Mouse (Mus musculus) hindbrain, embryonic 10.5 days (tissue): ENCODE measurements around the gene Hist1h3b. TPM values are rescaled to one million over a fixed set of nuclear protein-coding genes. Genes with fewer than 3 reads are reported as not detected.
"Not testable (repeated sequence)": the region's sequence is repeated elsewhere in the genome, so short reads cannot be mapped to it uniquely, and the experiment has no call there.

Source experiments
- DNase-seq: peaks from one replicate; pipeline ENCODE4 v3.0.0-alpha.2; 2017; ENCODE audit warnings: low spot score
- H3K27ac ChIP-seq: fragments of 300-500 bp; sonication (generic); 2 replicates; pipeline ENCODE4 v1.5.1; 2016; ENCODE audit warnings: mild to moderate bottlenecking, moderate library complexity
- H3K27me3 ChIP-seq: fragments of 300-500 bp; sonication (generic); 2 replicates; pipeline ENCODE4 v1.6.1; 2016; ENCODE audit warnings: mild to moderate bottlenecking; ENCODE audit not compliant: poor library complexity, insufficient read depth, severe bottlenecking
- H3K36me3 ChIP-seq: fragments of 300-500 bp; sonication (generic); 2 replicates; pipeline ENCODE4 v1.6.1; 2016; ENCODE audit warnings: mild to moderate bottlenecking, moderate library complexity
- H3K4me1 ChIP-seq: fragments of 300-500 bp; sonication (generic); replicated peaks from 2 replicates; pipeline ENCODE4 v1.6.1; 2016; ENCODE audit warnings: mild to moderate bottlenecking
- H3K4me3 ChIP-seq: fragments of 300-500 bp; sonication (generic); 2 replicates; pipeline ENCODE4 v1.5.1; 2016; ENCODE audit warnings: mild to moderate bottlenecking, moderate library complexity
- H3K9me3 ChIP-seq: fragments of 300-500 bp; sonication (generic); 2 replicates; pipeline ENCODE4 v1.6.1; 2016; ENCODE audit warnings: mild to moderate bottlenecking, moderate library complexity
- WGBS: fragments of 180-500 bp; shearing (Covaris S2); methylation state at CpG from one replicate; pipeline ENCODE4 v1.1.7; 2016; 5-methylcytosine and 5-hydroxymethylcytosine counted together
- polyA plus RNA-seq: library from polyadenylated mRNA; unstranded; fragments of >200 nt; fragmentation: Nextera tagmentation; extraction: Ambion mirVana; gene quantifications from 2 replicates; pipeline ENCODE4 v1.2.1, GENCODE M21; 2016

Hist1h3b gene
- polyA plus RNA-seq, 1 experiment from 2014 or later = 5.5 TPM

- peak within 1 kb of the TSS; percentile 94 for H3K27ac ChIP-seq
- H3K36me3 ChIP-seq = no peaks in the 10 kb centered on the region
- H3K4me1 ChIP-seq = peaks cover 57% of the 10 kb centered on the region
- WGBS = under 1% methylated on average over 69 of the region's 72 CpGs
- peak within 1 kb of the TSS; percentile 66 for H3K4me3 ChIP-seq
- no peaks in the 10 kb centered on the region for H3K27me3 ChIP-seq
- peak; percentile 99 for DNase-seq
- no peaks in the 10 kb centered on the region for H3K9me3 ChIP-seq
Measured at GRCm38 (mm10) chr13:23760972-23761864, 9.2 kb downstream of the Hist1h3b start, which contains the start of gene Hist1h4a. Hist1h4a (minus strand) TSS chr13:23761230.

GRCm38 (mm10) chr13:23761871-23762821, 10.1 kb downstream of the Hist1h3b start, which contains the start of gene Hist1h3a:
Hist1h3a (minus strand) TSS chr13:23762386.
- DNase-seq = peak; percentile 74
- H3K27ac ChIP-seq = peak within 1 kb of the TSS; percentile 94
- not testable (repeated sequence) for H3K9me3 ChIP-seq, H3K27me3 ChIP-seq, H3K36me3 ChIP-seq
- H3K4me3 ChIP-seq = peak within 1 kb of the TSS; percentile 66
- WGBS = under 1% methylated on average over 33 of the region's 52 CpGs
- peaks cover 56% of the 10 kb centered on the region for H3K4me1 ChIP-seq

- Histone ChIP-seq H3K27me3 (no peaks in the 10 kb centered on the region), H3K4me3 (peak overlapping the region; percentile 66)
Measured at GRCm38 (mm10) chr13:23763242-23763585, 11.1 kb downstream of the Hist1h3b start.

GRCm38 (mm10) chr13:23763586-23764323, 11.7 kb downstream of the Hist1h3b start, which contains the start of gene Hist1h1a:
Hist1h1a (plus strand) TSS chr13:23763666.
- no peaks in the 10 kb centered on the region for H3K27me3 ChIP-seq
- no peaks in the 10 kb centered on the region for H3K9me3 ChIP-seq
- 4% methylated on average over 34 of the region's 34 CpGs for WGBS
- DNase-seq = peak; percentile 90
- peaks cover 43% of the 10 kb centered on the region for H3K4me1 ChIP-seq
- peak within 1 kb of the TSS; percentile 66 for H3K4me3 ChIP-seq
- no peaks in the 10 kb centered on the region for H3K36me3 ChIP-seq
- H3K27ac ChIP-seq = peak within 1 kb of the TSS; percentile 94

More at GRCm38 (mm10) chr13:23763242-23763585, 11.1 kb downstream of the Hist1h3b start:
- WGBS = 2% methylated on average over 10 of the region's 10 CpGs
- Histone ChIP-seq H3K4me1 (peaks cover 46% of the 10 kb centered on the region), H3K36me3 (no peaks in the 10 kb centered on the region), H3K27ac (peak overlapping the region; percentile 94), H3K9me3 (no peaks in the 10 kb centered on the region)
- DNase-seq = no peak

- H3K27ac ChIP-seq = peak overlapping the region; percentile 94
- H3K36me3 ChIP-seq = no peaks in the 10 kb centered on the region
- 34% methylated on average over 12 of the region's 12 CpGs for whole genome bisulfite sequencing
- H3K4me3 ChIP-seq = peak overlapping the region; percentile 66
- no peaks in the 10 kb centered on the region for H3K9me3 ChIP-seq
- peaks cover 41% of the 10 kb centered on the region for H3K4me1 ChIP-seq
- no peaks in the 10 kb centered on the region for H3K27me3 ChIP-seq
- DNase-seq = peak; percentile 47
Measured at GRCm38 (mm10) chr13:23764324-23765171, 12.5 kb downstream of the Hist1h3b start.

GRCm38 (mm10) chr13:23765172-23765513, 13.1 kb downstream of the Hist1h3b start:
- WGBS = 71% methylated on average over 1 of the region's 1 CpGs
- no peaks in the 10 kb centered on the region for H3K9me3 ChIP-seq
- H3K27me3 ChIP-seq = no peaks in the 10 kb centered on the region
- no peak for DNase-seq
- H3K4me3 ChIP-seq = peak overlapping the region; percentile 66; the same call in 1 of the 2 replicates
- H3K4me1 ChIP-seq = peaks cover 35% of the 10 kb centered on the region
- H3K27ac ChIP-seq = 0 out of 2 replicates have a peak overlapping the region, but pooled peaks have one; percentile 94
- no peaks in the 10 kb centered on the region for H3K36me3 ChIP-seq

GRCm38 (mm10) chr13:23766772-23767171, 14.7 kb downstream of the Hist1h3b start:
- no peak for DNase-seq
- Histone ChIP-seq H3K4me3 (no peak overlapping the region), H3K36me3 (no peaks in the 10 kb centered on the region), H3K9me3 (no peaks in the 10 kb centered on the region), H3K27ac (no peak overlapping the region), H3K4me1 (peaks cover 29% of the 10 kb centered on the region), H3K27me3 (no peaks in the 10 kb centered on the region)

- Histone ChIP-seq H3K4me3 (no peak overlapping the region), H3K36me3 (no peaks in the 10 kb centered on the region), H3K27ac (no peak overlapping the region), H3K27me3 (no peaks in the 10 kb centered on the region), H3K4me1 (peaks cover 30% of the 10 kb centered on the region), H3K9me3 (no peaks in the 10 kb centered on the region)
- DNase-seq = no peak
- WGBS = 61% methylated on average over 5 of the region's 5 CpGs
Measured at GRCm38 (mm10) chr13:23768834-23769397, 16.8 kb downstream of the Hist1h3b start.

GRCm38 (mm10) chr13:23769613-23770012, 17.5 kb downstream of the Hist1h3b start, which contains the start of gene Trim38:
Trim38 (plus strand) TSS chr13:23769913.
- H3K36me3 ChIP-seq, H3K27me3 ChIP-seq, DNase-seq, H3K4me3 ChIP-seq, H3K27ac ChIP-seq, H3K9me3 ChIP-seq: not testable (repeated sequence)
- H3K4me1 ChIP-seq = peaks cover 23% of the 10 kb centered on the region
- 92% methylated on average over 2 of the region's 2 CpGs for WGBS

- peaks cover 19% of the 10 kb centered on the region for H3K4me1 ChIP-seq
- H3K4me3 ChIP-seq = peak overlapping the region; percentile 28
- H3K36me3 ChIP-seq = no peaks in the 10 kb centered on the region
- H3K27ac ChIP-seq = peak overlapping the region; percentile 53
- no peaks in the 10 kb centered on the region for H3K9me3 ChIP-seq
- peak; percentile 71 for DNase-seq
- H3K27me3 ChIP-seq = no peaks in the 10 kb centered on the region
- WGBS = 24% methylated on average over 21 of the region's 21 CpGs
Measured at GRCm38 (mm10) chr13:23772561-23773313, 20.7 kb downstream of the Hist1h3b start.

GRCm38 (mm10) chr13:23778339-23778738, 26.3 kb downstream of the Hist1h3b start:
- Histone ChIP-seq H3K27ac (no peak overlapping the region), H3K9me3 (no peaks in the 10 kb centered on the region), H3K27me3 (no peaks in the 10 kb centered on the region), H3K4me1 (0 out of 2 replicates have a peak, but pooled peaks cover 2% of the 10 kb centered on the region), H3K4me3 (no peak overlapping the region), H3K36me3 (no peaks in the 10 kb centered on the region)
- WGBS = 93% methylated on average over 7 of the region's 7 CpGs
- DNase-seq = no peak
